ENCODE assay signal across 8 mouse cellular contexts in the genomic region with DNA sequence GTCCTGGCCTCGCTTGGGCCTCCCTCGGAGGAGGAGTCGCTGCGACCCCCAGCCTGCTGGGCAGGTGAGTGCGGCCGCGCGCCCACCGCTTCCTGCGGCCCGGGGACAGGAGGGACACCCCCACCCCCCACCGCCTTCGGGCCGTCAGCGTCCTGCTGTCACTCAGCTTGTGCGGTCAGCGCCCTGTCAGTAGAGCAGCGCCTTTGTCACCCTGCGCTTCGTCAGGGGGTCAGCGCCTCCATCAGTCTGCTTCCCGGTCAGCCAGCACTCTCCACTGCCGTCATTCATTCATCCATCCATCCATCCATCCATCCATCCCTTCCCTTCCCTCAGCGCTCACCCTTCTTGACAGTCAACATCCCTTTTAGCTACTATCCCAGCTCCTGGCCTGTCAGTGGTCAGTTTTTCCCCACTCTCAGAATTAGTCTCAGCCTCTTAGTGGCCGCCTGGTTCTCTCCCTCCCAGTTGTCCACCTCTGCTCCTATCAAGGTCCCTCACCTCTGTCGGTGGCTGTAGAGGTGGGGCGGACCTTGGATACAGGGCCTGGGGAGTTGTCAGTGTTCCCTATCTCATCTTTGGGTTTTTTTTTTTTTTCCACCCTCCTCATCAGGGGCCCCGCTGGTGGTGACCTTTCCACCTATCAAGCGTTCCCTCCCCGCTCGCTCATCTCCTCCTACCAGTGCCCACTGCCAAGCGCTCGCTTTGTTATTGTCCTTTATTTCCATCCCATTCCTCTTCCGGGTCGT. TPM values are rescaled to one million over a fixed set of nuclear protein-coding genes. Genes with fewer than 3 reads are reported as not detected.
DNase-seq lines count a peak whose midpoint lies in the region; ATAC-seq and TF ChIP-seq lines count a peak whose summit lies in the region.

No protein-coding gene starts in this region.

- peak overlapping the region; percentile 90 for H3K4me2 ChIP-seq in heart, embryonic 11.5 days

- TF ChIP-seq POLR2A in spleen, adult 2 months (IDR thresholded peaks at IDR 0.05; ENCODE audit: low read depth, low read length) = no peak

- under 1% methylated on average over 35 of the region's 35 CpGs for WGBS in heart, embryonic 11.5 days (ENCODE audit: insufficient replicate concordance)
- WGBS in spleen, adult 2 months = 15% methylated on average over 35 of the region's 35 CpGs

- H3K79me2 ChIP-seq in C2C12 (ENCODE audit: control insufficient read depth, insufficient read depth) = no peaks in the 10 kb centered on the region

- H3K27me3 ChIP-seq in C2C12 (ENCODE audit: control insufficient read depth, insufficient read depth, insufficient read length) = no peaks in the 10 kb centered on the region
- no peaks in the 10 kb centered on the region for H3K27me3 ChIP-seq in heart, embryonic 11.5 days (ENCODE audit: control insufficient read depth, insufficient read depth, low read length)
- no peaks in the 10 kb centered on the region for H3K27me3 ChIP-seq in megakaryocyte, embryonic 14.5 days (replicated peaks)
- H3K27me3 ChIP-seq in spleen, adult 2 months (ENCODE audit: control insufficient read depth, insufficient read depth, low read length) = no peaks in the 10 kb centered on the region

- peak overlapping the region; percentile 82 for H3ac ChIP-seq in C2C12 (ENCODE audit: control insufficient read depth, insufficient read length, low read depth)

- DNase-seq in cerebellum, adult 8-10 months = no peak
- DNase-seq in cerebellum, adult 9-10 months = peak; percentile 71
- peak; percentile 13 to 49 for DNase-seq in kidney, postnatal 36 days
- DNase-seq in spleen, adult 2 months (ENCODE audit: low read depth in 1 of 2, low spot score in 2 of 2) = no peak

- H3K36me3 ChIP-seq in C2C12 (ENCODE audit: control insufficient read depth, insufficient read depth) = no peaks in the 10 kb centered on the region
- peaks cover 4% of the 10 kb centered on the region; the same call in 1 of the 2 replicates for H3K36me3 ChIP-seq in heart, embryonic 11.5 days (ENCODE audit: control insufficient read depth, insufficient read depth, low read length)
- H3K36me3 ChIP-seq in megakaryocyte, embryonic 14.5 days (replicated peaks; ENCODE audit: low read length) = peaks cover 16% of the 10 kb centered on the region
- peaks cover 3% of the 10 kb centered on the region; the same call in 1 of the 2 replicates for H3K36me3 ChIP-seq in spleen, adult 2 months (ENCODE audit: control insufficient read depth, insufficient read depth, low read length)

- no peak for TF ChIP-seq CTCF in C2C12 (IDR thresholded peaks at IDR 0.05; ENCODE audit: control insufficient read depth, insufficient read depth, insufficient read length)
- TF ChIP-seq CTCF in spleen, adult 2 months (IDR thresholded peaks at IDR 0.05; ENCODE audit: extremely low read depth, insufficient read depth, insufficient read length, insufficient replicate concordance) = no peak

- H3K4me1 ChIP-seq in heart, embryonic 11.5 days (ENCODE audit: control insufficient read depth, insufficient read depth, low read length) = peaks cover 15% of the 10 kb centered on the region; the same call in 1 of the 2 replicates
- H3K4me1 ChIP-seq in megakaryocyte, embryonic 14.5 days = peaks cover 43% of the 10 kb centered on the region
- H3K4me1 ChIP-seq in spleen, adult 2 months (ENCODE audit: control insufficient read depth, insufficient read depth, insufficient read length) = peaks cover 4% of the 10 kb centered on the region; the same call in 1 of the 2 replicates

- H3K27ac ChIP-seq in heart, embryonic 11.5 days (ENCODE audit: low read depth, low read length) = peak overlapping the region; percentile 91
- H3K27ac ChIP-seq in spleen, adult 2 months (ENCODE audit: insufficient read depth, low read length) = peak overlapping the region; percentile 79

- ATAC-seq in cerebellum, adult (ENCODE audit: insufficient number of reproducible peaks, low FRiP score, low TSS enrichment) = peak; percentile 27
- peak; percentile 49 for ATAC-seq in heart, embryonic 11.5 days (replicated peaks; ENCODE audit: insufficient number of reproducible peaks, low FRiP score, low TSS enrichment)

- H3K9ac ChIP-seq in heart, embryonic 11.5 days (ENCODE audit: low read depth, low read length) = peak overlapping the region; percentile 93

- H3K79me3 ChIP-seq in C2C12 (ENCODE audit: low read depth) = peaks cover 5% of the 10 kb centered on the region

- H3K4me3 ChIP-seq in C2C12 (ENCODE audit: insufficient read depth, poor library complexity, severe bottlenecking) = peak overlapping the region; percentile 90
- H3K4me3 ChIP-seq in heart, embryonic 11.5 days (ENCODE audit: low read depth, low read length) = peak overlapping the region; percentile 88
- peak overlapping the region; percentile 99 for H3K4me3 ChIP-seq in megakaryocyte, embryonic 14.5 days (replicated peaks)
- peak overlapping the region; percentile 85 for H3K4me3 ChIP-seq in spleen, adult 2 months (ENCODE audit: extremely low read depth, insufficient read depth, insufficient read length)

- H3K9me3 ChIP-seq in heart, embryonic 11.5 days (replicated peaks; ENCODE audit: control insufficient read depth, low read length) = no peaks in the 10 kb centered on the region
- peaks cover 4% of the 10 kb centered on the region for H3K9me3 ChIP-seq in megakaryocyte, embryonic 14.5 days

TF ChIP-seq in C2C12, 6 proteins besides CTCF, POLR2A, EP300 and RAD21:
- TF ChIP-seq USF1 (IDR thresholded peaks at IDR 0.05; ENCODE audit: low read depth) (no peak), MYOG (IDR thresholded peaks at IDR 0.05; ENCODE audit: control insufficient read depth, extremely low read depth, insufficient read length) (no peak), FOSL1 (IDR thresholded peaks at IDR 0.05; ENCODE audit: insufficient read depth, low read length, poor library complexity, severe bottlenecking) (no peak), MAX (IDR thresholded peaks at IDR 0.05) (no peak), MYOD1 (IDR thresholded peaks at IDR 0.05; ENCODE audit: control insufficient read depth, insufficient read length, low read depth) (no peak), CEBPB (IDR thresholded peaks at IDR 0.05; ENCODE audit: low read depth) (no peak)
TF ChIP-seq in C2C12: peak in this region for 0.

RNA-seq across cellular contexts. Expression of a gene that starts 0.5 kb away (rescaled TPM):
- 18.4 TPM for polyA plus RNA-seq in C2C12 (2012; fragmentation: generic; extraction: Trizol)
- polyA plus RNA-seq in heart, embryonic 11.5 days (2014; fragmentation: Nextera tagmentation; extraction: Ambion mirVana) = 20.5 and 23.5 TPM in 2 replicates
- polyA plus RNA-seq in megakaryocyte, embryonic 14.5 days (2012; ENCODE audit: insufficient read depth, low replicate concordance) = 20.7 and 31.2 TPM in 2 replicates
- polyA plus RNA-seq in spleen, adult 2 months (2012; rRNA removed) = 120 and 255 TPM in 2 replicates

RNA-seq across cellular contexts. Expression of a gene that starts 15.6 kb away (rescaled TPM):
- polyA plus RNA-seq in C2C12 (2012; fragmentation: generic; extraction: Trizol) = 2.1 TPM
- 18.0 and 18.5 TPM in 2 replicates for polyA plus RNA-seq in heart, embryonic 11.5 days (2014; fragmentation: Nextera tagmentation; extraction: Ambion mirVana)
- polyA plus RNA-seq in megakaryocyte, embryonic 14.5 days (2012; ENCODE audit: insufficient read depth, low replicate concordance) = 3.6 and 10.0 TPM in 2 replicates
- 25.2 and 30.8 TPM in 2 replicates for polyA plus RNA-seq in spleen, adult 2 months (2012; rRNA removed)

RNA-seq across cellular contexts. Expression of a gene that starts 31.3 kb away (rescaled TPM):
- 206 TPM for polyA plus RNA-seq in C2C12 (2012; fragmentation: generic; extraction: Trizol)
- polyA plus RNA-seq in heart, embryonic 11.5 days (2014; fragmentation: Nextera tagmentation; extraction: Ambion mirVana) = 84.6 and 95.1 TPM in 2 replicates
- polyA plus RNA-seq in megakaryocyte, embryonic 14.5 days (2012; ENCODE audit: insufficient read depth, low replicate concordance) = 71.6 and 100 TPM in 2 replicates
- polyA plus RNA-seq in spleen, adult 2 months (2012; rRNA removed) = 89.4 and 96.8 TPM in 2 replicates

Comparison
In these comparisons a context has a peak if more than half of its experiments do, and no peak if none do; other contexts are left out.
1. DNase-seq: peak in cerebellum, adult 9-10 months (single experiment) and kidney, postnatal 36 days (2 of 2); none in cerebellum, adult 8-10 months (single experiment) and spleen, adult 2 months (0 of 2).
2. Peak in every context shown above with its lines, with median percentiles within 50 percentile points of each other: H3K4me3 ChIP-seq.